Mouse (Mus musculus): ENCODE measurements around the gene Ctsz.

DNA sequence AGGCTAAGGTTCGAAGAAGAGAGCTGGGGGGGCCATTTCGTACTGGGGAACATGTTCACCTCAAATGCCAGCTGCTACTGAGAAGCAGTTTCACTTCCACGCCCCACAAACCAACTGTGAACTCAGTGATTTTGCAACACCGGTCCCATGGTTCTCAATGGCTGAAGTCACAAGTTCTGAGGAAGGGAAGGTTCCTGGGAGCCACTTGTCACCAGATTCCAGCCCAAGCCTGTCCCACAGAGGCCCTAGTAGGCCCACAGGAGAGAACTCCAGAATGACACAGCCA is 1.2 kb downstream of the Ctsz start:
- TF ChIP-seq CTCF (IDR thresholded peaks at IDR 0.05; ENCODE audit: low read depth) (no peak), EP300 (IDR thresholded peaks at IDR 0.05; ENCODE audit: low read depth) (no peak)

Measured in liver, postnatal 0 days (tissue).